Mouse (Mus musculus): ENCODE measurements at regions not wholly inside any gene's neighbourhood (a gene's known extent, or its start where the extent isn't known, plus 50 kb on each side); places are given as distances from the start of the nearest gene placed in this dataset.
A peak's percentile ranks its signal among the peaks of the same experiment; 100 is the strongest.

DNA sequence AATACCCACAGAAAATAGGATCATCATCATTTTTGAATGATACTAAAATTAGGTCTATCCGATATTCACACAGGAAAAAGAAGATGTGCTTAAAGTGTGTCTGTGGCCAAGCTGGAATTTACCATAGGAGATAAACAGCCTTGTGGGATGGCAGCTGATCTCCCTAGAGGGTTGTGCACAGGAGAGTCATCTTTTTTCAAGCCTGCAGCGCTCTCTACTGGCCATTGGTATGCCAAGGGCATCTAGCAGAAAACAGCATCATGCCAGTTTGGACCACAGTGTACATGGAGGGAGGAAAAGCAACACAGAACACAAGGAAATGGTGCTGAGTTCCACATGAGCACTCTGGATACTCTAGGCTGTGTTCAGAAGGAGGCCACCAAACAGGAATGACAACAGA is 74.1 kb upstream of the Diaph3 start:
- peak; percentile 23 for DNase-seq (ENCODE audit: low spot score)

DNA sequence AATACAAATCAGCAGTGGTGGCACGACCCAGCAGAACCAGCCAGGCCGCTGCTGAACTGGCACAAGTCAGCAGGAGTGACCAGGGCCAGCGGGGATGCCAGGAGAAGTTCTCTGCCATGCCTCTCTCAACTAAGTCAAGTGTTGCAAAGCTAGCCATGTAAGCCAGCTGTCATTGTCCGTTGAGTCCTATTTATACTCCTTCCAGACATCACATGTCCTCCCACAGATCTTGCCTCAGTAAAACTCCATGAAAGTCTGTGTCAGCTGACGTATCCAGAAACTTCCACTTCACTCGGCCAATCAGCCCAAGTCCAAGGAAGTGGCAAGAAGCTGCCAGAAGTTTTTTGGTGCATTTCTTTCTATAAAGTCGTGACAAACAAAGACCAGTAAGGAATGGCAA is 76.0 kb upstream of the Diaph3 start:
- Histone ChIP-seq H3K27ac (replicated peaks; ENCODE audit: low read depth, low read length) (no peak overlapping the region), H3K9ac (ENCODE audit: low read depth, low read length, severe bottlenecking) (no peak overlapping the region), H3K4me2 (replicated peaks; ENCODE audit: low read depth, low read length, severe bottlenecking) (no peak overlapping the region), H3K4me3 (replicated peaks; ENCODE audit: low read length) (no peak overlapping the region), H3K36me3 (ENCODE audit: control insufficient read depth, insufficient read depth, low read length) (no peaks in the 10 kb centered on the region), H3K27me3 (ENCODE audit: control insufficient read depth, insufficient read depth, low read length) (no peaks in the 10 kb centered on the region), H3K4me1 (ENCODE audit: control insufficient read depth, insufficient read depth, low read length) (no peaks in the 10 kb centered on the region), H3K9me3 (ENCODE audit: control insufficient read depth, low read length) (no peaks in the 10 kb centered on the region)
- no peak for TF ChIP-seq POLR2A (IDR thresholded peaks at IDR 0.05; ENCODE audit: borderline replicate concordance, extremely low read depth, insufficient read depth, insufficient read length)
- WGBS, result 77% methylated on average over 7 of the region's 7 CpGs
- DNase-seq (ENCODE audit: low spot score) (no peak), ATAC-seq (ENCODE audit: low FRiP score, low read depth) (no peak)

More for the DNA sequence above, 74.1 kb upstream of the Diaph3 start:
- H3K9ac ChIP-seq (ENCODE audit: low read depth, low read length, severe bottlenecking), result no peak overlapping the region
- ATAC-seq (ENCODE audit: low FRiP score, low read depth), result no peak
- H3K27me3 ChIP-seq (ENCODE audit: control insufficient read depth, insufficient read depth, low read length), result no peaks in the 10 kb centered on the region
- no peak overlapping the region for H3K4me2 ChIP-seq (replicated peaks; ENCODE audit: low read depth, low read length, severe bottlenecking)
- 38% methylated on average over 2 of the region's 2 CpGs for WGBS
- no peaks in the 10 kb centered on the region for H3K4me1 ChIP-seq (ENCODE audit: control insufficient read depth, insufficient read depth, low read length)
- H3K27ac ChIP-seq (replicated peaks; ENCODE audit: low read depth, low read length), result no peak overlapping the region
- TF ChIP-seq POLR2A (IDR thresholded peaks at IDR 0.05; ENCODE audit: borderline replicate concordance, extremely low read depth, insufficient read depth, insufficient read length), result no peak
- H3K36me3 ChIP-seq (ENCODE audit: control insufficient read depth, insufficient read depth, low read length), result no peaks in the 10 kb centered on the region
- no peaks in the 10 kb centered on the region for H3K9me3 ChIP-seq (ENCODE audit: control insufficient read depth, low read length)
- H3K4me3 ChIP-seq (replicated peaks; ENCODE audit: low read length), result no peak overlapping the region

DNA sequence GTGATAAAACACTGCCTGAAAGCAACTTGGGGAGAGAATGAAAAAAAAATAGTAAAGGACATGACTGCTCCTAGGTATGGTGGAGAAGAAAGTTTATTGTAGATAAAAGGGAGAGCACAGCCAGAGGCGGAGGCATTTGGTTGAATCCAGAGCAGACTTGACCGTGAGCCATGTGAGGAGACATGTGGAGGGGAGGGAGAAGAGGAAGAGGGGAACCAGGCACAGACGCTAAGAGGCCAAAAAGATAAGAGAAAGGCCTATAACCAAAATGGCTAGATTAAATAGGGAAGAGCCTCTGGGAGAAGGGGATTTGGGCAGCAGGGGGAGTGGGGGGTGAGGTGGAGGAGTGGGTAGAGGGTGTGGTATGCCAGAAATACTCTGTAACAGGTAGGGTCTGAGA is 78.9 kb upstream of the Diaph3 start:
- H3K27me3 ChIP-seq (ENCODE audit: control insufficient read depth, insufficient read depth, low read length), result no peaks in the 10 kb centered on the region

DNA sequence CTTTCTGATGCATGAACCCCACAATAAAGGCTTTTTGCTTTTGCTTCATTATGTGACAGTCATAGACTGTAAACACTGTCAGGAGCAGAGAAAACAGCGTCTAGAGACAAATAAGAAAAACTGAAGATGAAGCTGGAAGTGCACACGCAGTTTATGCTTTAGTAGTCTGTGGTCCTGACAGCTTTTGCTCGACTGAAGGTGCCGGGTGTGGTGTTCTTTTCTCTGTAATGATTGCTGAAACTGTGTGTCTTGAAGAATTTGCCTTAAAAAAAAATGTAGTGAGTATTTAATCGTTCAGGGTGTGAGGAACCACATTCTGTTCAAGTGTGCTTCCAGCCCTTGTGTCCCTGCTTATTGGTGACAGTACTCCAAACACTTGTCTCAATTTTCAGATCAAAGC is 83.8 kb upstream of the Diaph3 start:
- Histone ChIP-seq H3K4me3 (replicated peaks; ENCODE audit: low read length) (no peak overlapping the region), H3K27me3 (ENCODE audit: control insufficient read depth, insufficient read depth, low read length) (no peaks in the 10 kb centered on the region), H3K36me3 (ENCODE audit: control insufficient read depth, insufficient read depth, low read length) (no peaks in the 10 kb centered on the region), H3K9ac (ENCODE audit: low read depth, low read length, severe bottlenecking) (no peak overlapping the region), H3K9me3 (ENCODE audit: control insufficient read depth, low read length) (no peaks in the 10 kb centered on the region), H3K4me1 (ENCODE audit: control insufficient read depth, insufficient read depth, low read length) (no peaks in the 10 kb centered on the region), H3K27ac (replicated peaks; ENCODE audit: low read depth, low read length) (no peak overlapping the region), H3K4me2 (replicated peaks; ENCODE audit: low read depth, low read length, severe bottlenecking) (no peak overlapping the region)
- WGBS, result 52% methylated on average over 5 of the region's 5 CpGs
- no peak for TF ChIP-seq POLR2A (IDR thresholded peaks at IDR 0.05; ENCODE audit: borderline replicate concordance, extremely low read depth, insufficient read depth, insufficient read length)
- no peak for DNase-seq (ENCODE audit: low spot score)
- ATAC-seq (ENCODE audit: low FRiP score, low read depth), result no peak

More for the DNA sequence above, 78.9 kb upstream of the Diaph3 start:
- no peaks in the 10 kb centered on the region for H3K36me3 ChIP-seq (ENCODE audit: control insufficient read depth, insufficient read depth, low read length)
- no peaks in the 10 kb centered on the region for H3K4me1 ChIP-seq (ENCODE audit: control insufficient read depth, insufficient read depth, low read length)
- no peak overlapping the region for H3K9ac ChIP-seq (ENCODE audit: low read depth, low read length, severe bottlenecking)
- TF ChIP-seq POLR2A (IDR thresholded peaks at IDR 0.05; ENCODE audit: borderline replicate concordance, extremely low read depth, insufficient read depth, insufficient read length), result no peak
- H3K9me3 ChIP-seq (ENCODE audit: control insufficient read depth, low read length), result no peaks in the 10 kb centered on the region
- ATAC-seq (ENCODE audit: low FRiP score, low read depth) (no peak), DNase-seq (ENCODE audit: low spot score) (no peak)
- H3K4me2 ChIP-seq (replicated peaks; ENCODE audit: low read depth, low read length, severe bottlenecking), result no peak overlapping the region
- H3K27ac ChIP-seq (replicated peaks; ENCODE audit: low read depth, low read length), result no peak overlapping the region
- 95% methylated on average over 3 of the region's 3 CpGs for WGBS
- no peak overlapping the region for H3K4me3 ChIP-seq (replicated peaks; ENCODE audit: low read length)

DNA sequence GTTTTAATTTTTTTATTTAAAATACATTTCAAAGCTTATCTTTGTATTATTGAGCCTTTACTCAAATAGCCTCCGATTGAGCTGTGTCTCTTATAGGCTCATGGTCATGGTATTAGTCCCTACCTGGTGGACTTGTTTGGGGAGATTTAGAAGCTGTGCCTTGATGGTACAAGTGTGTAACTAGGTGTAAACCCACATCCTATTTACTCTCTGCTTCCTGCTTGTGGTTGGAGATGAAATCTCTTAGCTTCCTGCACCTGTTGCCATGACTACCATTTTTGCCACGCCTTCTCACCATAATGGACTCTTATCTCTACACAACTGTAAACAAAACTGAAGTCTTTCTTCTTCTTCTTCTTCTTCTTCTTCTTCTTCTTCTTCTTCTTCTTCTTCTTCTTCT is 108.2 kb upstream of the Diaph3 start:
- Histone ChIP-seq H3K4me3 (replicated peaks; ENCODE audit: low read length) (no peak overlapping the region), H3K9me3 (ENCODE audit: control insufficient read depth, low read length) (no peaks in the 10 kb centered on the region), H3K36me3 (ENCODE audit: control insufficient read depth, insufficient read depth, low read length) (no peaks in the 10 kb centered on the region), H3K4me1 (ENCODE audit: control insufficient read depth, insufficient read depth, low read length) (no peaks in the 10 kb centered on the region), H3K4me2 (replicated peaks; ENCODE audit: low read depth, low read length, severe bottlenecking) (no peak overlapping the region), H3K27me3 (ENCODE audit: control insufficient read depth, insufficient read depth, low read length) (no peaks in the 10 kb centered on the region), H3K27ac (replicated peaks; ENCODE audit: low read depth, low read length) (no peak overlapping the region), H3K9ac (ENCODE audit: low read depth, low read length, severe bottlenecking) (no peak overlapping the region)
- no peak for TF ChIP-seq POLR2A (IDR thresholded peaks at IDR 0.05; ENCODE audit: borderline replicate concordance, extremely low read depth, insufficient read depth, insufficient read length)
- WGBS, result 83% methylated on average over 2 of the region's 2 CpGs
- DNase-seq (ENCODE audit: low spot score) (no peak), ATAC-seq (ENCODE audit: low FRiP score, low read depth) (no peak)
